Mouse (Mus musculus) heart, postnatal 0 days (tissue): Measurements from ENCODE around the gene Crtc1.

ENCODE experiments used
- CTCF ChIP-seq: IDR thresholded peaks from 2 replicates; pipeline ENCODE4 v1.5.1; 2016; ENCODE audit warnings: antibody characterized with exemption, control low read depth, low read depth
- EP300 ChIP-seq: IDR thresholded peaks from 2 replicates; pipeline ENCODE4 v1.6.1; 2016; ENCODE audit warnings: antibody characterized with exemption, low read depth

- TF ChIP-seq CTCF (no peak), EP300 (no peak)
Observed at GRCm38 (mm10) chr8:70435156-70435555, 4.2 kb downstream of the Crtc1 start.
